Mouse (Mus musculus) layer of hippocampus, adult 2 months (tissue): ENCODE measurements around the gene Ypel4. TPM values are rescaled to one million over a fixed set of nuclear protein-coding genes. Genes with fewer than 3 reads are reported as not detected.
A peak's percentile ranks its signal among the peaks of the same experiment; 100 is the strongest.

Source experiments
- DNase-seq, 2 experiments: peaks; one replicate each; pipeline ENCODE4 v3.0.0; 2022; ENCODE audit warnings: low spot score in 2 of 2
- H3K27ac ChIP-seq: fragments of 200-600 bp; 2 replicates; pipeline ENCODE4 v1.8.1; 2022
- H3K4me3 ChIP-seq: fragments of 200-600 bp; 2 replicates; pipeline ENCODE4 v1.8.1; 2022; ENCODE audit warnings: mild to moderate bottlenecking
- CTCF ChIP-seq: fragments of 200-600 bp; conservative IDR thresholded peaks from 2 replicates; pipeline ENCODE4 v1.8.1; 2022; ENCODE audit warnings: antibody characterized with exemption, mild to moderate bottlenecking, moderate library complexity
- total RNA-seq, 2 experiments: library from RNA; stranded (reverse); gene quantifications; 2 replicates each; pipeline ENCODE4 v1.2.3; 2021

Ypel4 gene
- total RNA-seq, 2 experiments from 2014 or later, result 90.0 to 93.4 TPM

DNA sequence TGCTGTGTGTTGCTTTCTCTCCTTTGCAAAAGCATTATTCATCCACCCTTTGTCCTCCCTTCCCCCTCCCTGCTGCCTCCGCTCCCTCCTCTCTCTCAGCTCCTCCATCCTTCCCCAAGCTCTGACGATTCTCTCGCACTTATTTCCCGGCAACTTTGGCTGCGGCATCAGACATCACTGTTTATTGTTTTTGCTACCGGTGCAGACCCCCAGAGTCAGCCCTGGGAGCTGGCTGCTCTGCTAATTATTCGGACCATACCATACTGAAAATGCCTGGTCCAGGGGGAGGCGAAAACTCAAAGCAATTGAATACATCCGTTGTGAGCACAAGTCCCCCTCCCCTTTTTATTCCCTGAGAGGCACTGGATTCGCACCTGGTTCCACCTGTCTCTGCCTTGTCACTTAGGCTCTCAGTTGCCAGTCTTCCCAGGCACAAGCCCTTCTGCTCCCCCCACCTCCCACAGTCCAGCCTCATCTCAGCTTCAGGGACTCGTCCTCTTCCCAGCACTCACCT, 550 bp downstream of the Ypel4 start:
- TF ChIP-seq CTCF, result no peak
- DNase-seq, result no peak
- H3K27ac ChIP-seq, result peak overlapping the region; percentile 98
- peak overlapping the region; percentile 80 for H3K4me3 ChIP-seq

GRCm38 (mm10) chr2:84734919-84735318, 1.1 kb downstream of the Ypel4 start:
- H3K4me3 ChIP-seq, result peak overlapping the region; percentile 80
- DNase-seq, result no peak
- TF ChIP-seq CTCF, result no peak
- H3K27ac ChIP-seq, result peak overlapping the region; percentile 98

DNA sequence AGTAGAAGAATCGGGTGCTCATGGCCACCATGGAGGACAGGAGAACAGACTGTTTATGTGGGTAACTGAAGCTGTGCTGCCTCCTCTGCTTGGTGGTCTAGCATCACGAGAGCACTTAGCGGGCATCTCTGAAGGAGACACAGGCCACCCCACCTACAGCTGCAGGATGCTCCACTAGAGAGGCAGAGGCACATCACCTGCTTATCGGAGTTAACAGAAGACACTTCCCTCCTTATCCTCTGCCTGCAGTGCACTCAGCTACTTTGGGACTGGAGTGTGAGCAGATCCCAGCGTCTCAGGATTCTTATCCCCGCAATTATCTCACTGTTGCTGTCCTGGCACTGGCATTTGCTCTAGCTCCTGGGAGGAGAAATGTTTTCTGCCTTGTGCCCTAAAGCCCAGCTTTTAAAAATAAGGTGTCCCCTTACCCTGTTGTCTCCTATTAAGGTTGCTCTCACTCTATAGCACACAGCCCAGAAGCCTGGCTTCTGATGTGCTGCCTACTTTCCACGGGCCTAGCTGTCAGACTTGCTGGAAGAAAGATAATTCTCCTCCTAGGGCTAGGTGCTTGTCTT, 1.6 kb downstream of the Ypel4 start:
- TF ChIP-seq CTCF, result no peak
- DNase-seq, result no peak
- H3K4me3 ChIP-seq, result peak overlapping the region; percentile 80
- peak overlapping the region; percentile 98 for H3K27ac ChIP-seq

DNA sequence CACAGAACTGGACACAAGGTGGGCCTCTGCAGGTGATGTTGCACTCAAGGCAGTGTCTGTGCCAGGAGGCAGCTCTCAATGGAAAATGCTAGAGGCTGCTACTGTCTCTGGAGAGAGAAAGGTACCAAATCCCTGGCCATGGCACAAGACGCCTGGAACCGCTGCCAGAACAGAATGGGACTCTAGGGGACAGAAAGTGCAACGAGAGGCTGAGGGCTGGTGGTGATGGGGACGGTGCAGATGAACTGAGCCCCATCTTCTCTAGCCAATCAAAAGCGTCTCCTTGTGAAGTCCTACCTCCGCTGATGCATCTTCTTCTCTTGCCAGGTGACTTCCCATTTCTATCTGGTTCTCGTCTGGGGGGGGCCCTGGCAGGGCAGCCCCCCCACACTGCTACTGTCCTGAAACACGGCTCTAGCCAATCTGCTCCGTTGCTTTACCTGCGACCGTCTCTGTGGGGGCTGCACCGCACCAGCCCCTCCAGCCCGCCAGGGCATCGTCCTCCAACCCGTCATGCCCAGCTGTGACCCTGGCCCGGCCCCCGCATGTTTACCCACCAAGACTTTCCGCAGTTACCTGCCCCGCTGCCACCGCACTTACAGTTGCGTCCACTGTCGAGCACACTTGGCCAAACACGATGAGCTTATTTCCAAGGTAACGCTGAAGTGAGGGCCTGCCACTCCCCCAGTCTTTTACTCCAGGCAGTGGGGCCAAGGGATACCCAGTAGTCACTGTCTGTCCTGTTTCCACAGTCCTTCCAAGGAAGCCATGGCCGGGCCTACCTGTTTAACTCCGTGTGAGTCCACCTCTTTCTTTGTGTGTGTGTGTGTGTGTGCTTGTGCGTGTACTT, 2.7 kb downstream of the Ypel4 start:
- TF ChIP-seq CTCF, result no peak
- no peak for DNase-seq
- Histone ChIP-seq H3K27ac (peak overlapping the region; percentile 3; the same call in 1 of the 2 replicates), H3K4me3 (peak overlapping the region; percentile 80)

DNA sequence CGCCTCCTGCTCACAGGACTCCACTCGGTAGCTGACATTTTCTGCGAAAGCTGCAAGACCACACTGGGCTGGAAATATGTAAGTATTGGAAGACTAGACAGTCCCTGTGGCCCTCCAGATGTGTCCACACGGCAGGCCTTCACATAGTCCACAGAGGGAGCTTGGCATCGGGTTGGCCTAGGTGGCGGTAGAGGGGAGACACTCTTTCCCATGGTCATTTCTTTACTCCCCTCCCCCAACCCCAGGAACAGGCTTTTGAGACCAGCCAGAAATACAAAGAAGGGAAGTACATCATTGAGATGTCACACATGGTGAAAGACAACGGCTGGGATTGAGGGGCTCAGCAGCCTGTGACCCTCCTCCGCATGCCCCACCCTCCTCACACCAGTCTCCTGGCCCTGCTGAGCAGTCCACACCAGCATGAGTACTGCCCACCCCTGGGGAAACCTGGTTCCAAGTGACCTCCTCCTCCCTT, 3.6 kb downstream of the Ypel4 start:
- peak; percentile 12; the same call in 1 of the 2 replicates for TF ChIP-seq CTCF
- Histone ChIP-seq H3K4me3 (no peak overlapping the region; the same call in 1 of the 2 replicates), H3K27ac (no peak overlapping the region)
- DNase-seq, result no peak

DNA sequence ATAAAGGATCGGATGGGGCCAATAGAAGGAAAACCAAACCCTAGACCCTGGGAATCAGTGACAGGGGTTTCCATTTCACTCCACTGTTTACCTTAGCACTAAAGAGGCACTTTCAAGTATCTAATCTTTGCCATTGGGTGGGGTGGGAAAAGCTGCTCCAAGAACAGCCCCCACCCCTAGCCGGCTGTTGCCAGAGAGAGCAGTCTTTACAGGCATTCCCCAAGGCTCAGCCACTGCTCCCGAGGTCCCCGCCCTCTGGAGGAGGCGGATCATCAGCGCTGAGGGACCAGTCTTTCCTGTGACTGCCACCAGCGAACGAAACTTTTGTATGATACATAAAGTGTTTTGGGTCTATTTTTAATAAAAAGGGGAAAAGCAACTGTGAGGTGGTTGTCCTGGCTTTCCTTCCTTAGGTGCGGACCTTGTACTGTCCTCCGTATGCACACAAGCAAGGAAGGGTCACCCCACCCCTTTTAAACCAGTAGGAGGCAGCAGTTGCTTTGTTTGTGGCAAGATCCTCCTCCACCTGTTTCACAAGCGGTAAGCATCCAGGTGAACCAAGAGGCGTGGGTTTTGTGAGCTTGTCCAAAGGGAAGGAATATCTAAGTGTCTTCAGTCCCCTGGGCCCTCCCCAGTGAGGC, 4.5 kb downstream of the Ypel4 start:
- peak; percentile 61 for TF ChIP-seq CTCF
- Histone ChIP-seq H3K27ac (no peak overlapping the region), H3K4me3 (no peak overlapping the region; the same call in 1 of the 2 replicates)
- no peak for DNase-seq

DNA sequence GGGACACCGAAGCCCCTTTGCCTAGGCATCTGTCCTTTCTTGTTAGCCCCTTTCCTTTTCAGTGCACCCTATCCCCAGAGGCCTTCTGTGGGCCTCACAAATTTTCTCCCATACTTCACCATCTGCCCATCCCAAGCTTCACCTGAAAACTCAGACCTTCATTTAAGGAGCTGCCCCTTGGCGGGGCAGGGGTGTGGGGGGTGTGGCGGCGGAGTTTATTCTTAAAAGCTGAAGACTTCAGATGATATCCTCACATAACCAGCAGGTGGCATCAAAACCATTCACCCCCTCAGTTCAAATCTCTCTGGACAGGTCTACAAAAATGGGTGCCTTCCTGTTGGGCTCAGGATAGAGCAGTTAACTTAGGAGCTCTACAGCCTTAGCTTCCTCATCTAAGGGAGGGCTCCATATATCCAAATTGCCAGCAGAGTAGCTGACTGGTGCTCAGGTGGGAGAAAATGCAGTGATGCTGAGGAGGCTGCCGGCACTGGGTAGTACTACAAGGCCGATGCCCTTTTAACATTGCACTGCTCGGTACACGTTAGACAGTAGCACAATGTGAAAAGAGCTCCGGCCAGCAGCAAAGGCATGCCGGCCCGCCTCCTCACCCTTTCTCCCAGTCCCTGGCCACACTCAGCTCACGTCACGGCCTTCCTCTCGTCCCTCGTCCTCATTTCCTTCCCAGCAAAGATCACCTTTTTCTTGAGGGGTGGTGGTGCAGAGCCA, 6.9 kb downstream of the Ypel4 start:
- H3K27ac ChIP-seq, result no peak overlapping the region
- H3K4me3 ChIP-seq, result no peak overlapping the region
- DNase-seq, result no peak
- peak; percentile 64 for TF ChIP-seq CTCF

DNA sequence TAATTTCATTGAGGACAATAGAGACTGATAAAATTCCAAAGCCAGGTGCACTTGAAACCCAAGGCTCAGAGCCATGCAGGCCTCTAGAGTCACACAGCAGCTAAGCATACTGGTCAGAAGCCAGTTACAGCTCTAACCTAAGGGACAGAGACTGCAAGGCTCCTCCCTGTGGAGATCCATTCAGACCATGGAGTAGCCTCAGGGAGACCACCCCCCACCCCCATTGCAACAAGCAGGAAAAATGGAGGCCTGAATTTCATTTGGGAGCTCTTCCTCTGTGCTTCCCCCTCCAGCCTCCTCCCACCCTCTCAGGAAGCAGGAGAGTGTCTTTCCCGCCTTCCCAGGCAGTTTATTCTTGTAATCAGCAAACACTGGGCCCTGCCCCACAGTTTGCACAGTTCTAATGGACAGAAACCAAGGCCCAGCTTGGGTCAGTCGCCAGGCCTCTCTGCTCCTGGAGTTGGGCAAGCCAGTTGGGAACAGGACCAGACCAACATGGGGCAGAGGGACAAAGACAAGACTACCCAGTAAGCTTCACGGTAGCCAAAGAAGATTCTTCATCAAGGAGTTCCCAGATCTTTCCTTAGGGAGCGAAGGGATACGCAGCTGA, 8.1 kb downstream of the Ypel4 start:
- no peak for TF ChIP-seq CTCF
- no peak for DNase-seq
- peak overlapping the region; percentile 74 for H3K4me3 ChIP-seq
- H3K27ac ChIP-seq, result peak overlapping the region; percentile 78; the same call in 1 of the 2 replicates

- no peak for DNase-seq
- Histone ChIP-seq H3K27ac (peak overlapping the region; percentile 78), H3K4me3 (peak overlapping the region; percentile 74)
- no peak for TF ChIP-seq CTCF
Measured at GRCm38 (mm10) chr2:84742451-84743283, 8.8 kb downstream of the Ypel4 start.

GRCm38 (mm10) chr2:84743561-84743960, 9.7 kb downstream of the Ypel4 start, which contains the start of gene Gm19426:
Gm19426 (minus strand) TSS chr2:84743655.
- Histone ChIP-seq H3K4me3 (peak within 1 kb of the TSS; percentile 74), H3K27ac (peak within 1 kb of the TSS; percentile 78)
- DNase-seq, result peak; percentile 62 to 67
- TF ChIP-seq CTCF, result no peak

- Histone ChIP-seq H3K27ac (no peak overlapping the region), H3K4me3 (peak overlapping the region; percentile 28)
- no peak for DNase-seq
- TF ChIP-seq CTCF, result no peak
Measured at GRCm38 (mm10) chr2:84744126-84744525, 10.3 kb downstream of the Ypel4 start.
